Mouse (Mus musculus) heart, postnatal 0 days (tissue): ENCODE measurements around the gene Ppp2r1b. TPM values are rescaled to one million over a fixed set of nuclear protein-coding genes. Genes with fewer than 3 reads are reported as not detected.

Source experiments
- ATAC-seq: fragments of 200-750 bp; cut with Nextera tagmentation; 2 replicates; pipeline ENCODE4 v1.8.0; 2017; ENCODE audit warnings: low read depth, moderate number of reproducible peaks, moderate library complexity; ENCODE audit not compliant: insufficient read depth
- DNase-seq: peaks from one replicate; pipeline ENCODE4 v3.0.0-alpha.2; 2016; ENCODE audit warnings: low spot score
- H3K27ac ChIP-seq: fragments of 300-500 bp; sonication (generic); 2 replicates; pipeline ENCODE4 v1.5.1; 2014; ENCODE audit warnings: low read depth, mild to moderate bottlenecking
- H3K27me3 ChIP-seq: fragments of 300-500 bp; sonication (generic); 2 replicates; pipeline ENCODE4 v1.6.1; 2014; ENCODE audit warnings: low read length, mixed read lengths; ENCODE audit not compliant: control insufficient read depth, insufficient read depth
- H3K36me3 ChIP-seq: fragments of 300-500 bp; sonication (generic); replicated peaks from 2 replicates; pipeline ENCODE4 v1.6.1; 2014; ENCODE audit warnings: low read length, mixed read lengths; ENCODE audit not compliant: control insufficient read depth, insufficient read depth
- H3K4me1 ChIP-seq: fragments of 300-500 bp; sonication (generic); 2 replicates; pipeline ENCODE4 v1.6.1; 2014; ENCODE audit warnings: antibody characterized with exemption; ENCODE audit not compliant: control insufficient read depth, insufficient read depth
- H3K4me2 ChIP-seq: fragments of 300-500 bp; sonication (generic); 2 replicates; pipeline ENCODE4 v1.6.1; 2014; ENCODE audit warnings: low read depth, mild to moderate bottlenecking, low read length, moderate library complexity
- H3K4me3 ChIP-seq: fragments of 300-500 bp; sonication (generic); 2 replicates; pipeline ENCODE4 v1.5.1; 2014; ENCODE audit warnings: low read depth, low read length
- H3K9ac ChIP-seq: fragments of 300-500 bp; sonication (generic); replicated peaks from 2 replicates; pipeline ENCODE4 v1.6.1; 2014; ENCODE audit warnings: low read depth, low read length, mixed read lengths
- H3K9me3 ChIP-seq: fragments of 300-500 bp; sonication (generic); replicated peaks from 2 replicates; pipeline ENCODE4 v1.6.1; 2016; ENCODE audit warnings: low read length; ENCODE audit not compliant: control insufficient read depth
- CTCF ChIP-seq: IDR thresholded peaks from 2 replicates; pipeline ENCODE4 v1.5.1; 2016; ENCODE audit warnings: antibody characterized with exemption, control low read depth, low read depth
- EP300 ChIP-seq: IDR thresholded peaks from 2 replicates; pipeline ENCODE4 v1.6.1; 2016; ENCODE audit warnings: antibody characterized with exemption, low read depth
- WGBS: fragments of 180-500 bp; shearing (Covaris S2); extraction: QIAGEN DNeasy Blood & Tissue Kit; methylation state at CpG from one replicate; pipeline ENCODE4 v1.1.7; 2014; 5-methylcytosine and 5-hydroxymethylcytosine counted together
- polyA plus RNA-seq: library from polyadenylated mRNA; unstranded; fragments of >200 nt; fragmentation: Nextera tagmentation; extraction: Ambion mirVana; gene quantifications from 2 replicates; pipeline ENCODE4 v1.2.1, GENCODE M21; 2015
- total RNA-seq: library from RNA; depleted of rRNA; stranded (reverse); fragments of >200 nt; gene quantifications from 2 replicates; pipeline ENCODE4 v1.2.3, GENCODE M21; 2014; ENCODE audit warnings: low replicate concordance

Ppp2r1b gene
- total and polyA plus RNA-seq, 2 experiments from 2014 or later, result 15.3 to 17.8 TPM

GRCm38 (mm10) chr9:50816512-50816911, 28.6 kb upstream of the Ppp2r1b start:
- no peak overlapping the region for H3K9ac ChIP-seq
- H3K4me3 ChIP-seq, result no peak overlapping the region
- DNase-seq (no peak), ATAC-seq (no peak)
- TF ChIP-seq EP300 (no peak), CTCF (no peak)
- no peak overlapping the region for H3K27ac ChIP-seq
- no peak overlapping the region for H3K4me2 ChIP-seq
- H3K9me3 ChIP-seq, result no peaks in the 10 kb centered on the region
- no peaks in the 10 kb centered on the region for H3K4me1 ChIP-seq
- 94% methylated on average over 1 of the region's 1 CpGs for WGBS
- H3K27me3 ChIP-seq, result no peaks in the 10 kb centered on the region
- peaks cover 19% of the 10 kb centered on the region; the same call in 1 of the 2 replicates for H3K36me3 ChIP-seq

- H3K27me3 ChIP-seq, result no peaks in the 10 kb centered on the region
- WGBS, result 84% methylated on average over 6 of the region's 6 CpGs
- H3K27ac ChIP-seq, result no peak overlapping the region
- DNase-seq (no peak), ATAC-seq (no peak)
- H3K4me1 ChIP-seq, result no peaks in the 10 kb centered on the region
- TF ChIP-seq CTCF (no peak), EP300 (no peak)
- H3K9ac ChIP-seq, result no peak overlapping the region
- H3K4me3 ChIP-seq, result no peak overlapping the region
- H3K4me2 ChIP-seq, result no peak overlapping the region
- H3K9me3 ChIP-seq, result no peaks in the 10 kb centered on the region
- peaks cover 29% of the 10 kb centered on the region for H3K36me3 ChIP-seq
Measured at GRCm38 (mm10) chr9:50818050-50818449, 27.1 kb upstream of the Ppp2r1b start.

- H3K4me1 ChIP-seq, result no peaks in the 10 kb centered on the region
- no peak overlapping the region for H3K27ac ChIP-seq
- WGBS, result 89% methylated on average over 6 of the region's 6 CpGs
- no peaks in the 10 kb centered on the region for H3K9me3 ChIP-seq
- no peak overlapping the region for H3K4me2 ChIP-seq
- ATAC-seq (no peak), DNase-seq (no peak)
- peaks cover 29% of the 10 kb centered on the region for H3K36me3 ChIP-seq
- H3K9ac ChIP-seq, result no peak overlapping the region
- TF ChIP-seq EP300, result no peak
- TF ChIP-seq CTCF, result no peak
- H3K4me3 ChIP-seq, result no peak overlapping the region
- H3K27me3 ChIP-seq, result no peaks in the 10 kb centered on the region
Measured at GRCm38 (mm10) chr9:50819716-50820115, 25.4 kb upstream of the Ppp2r1b start.

GRCm38 (mm10) chr9:50821651-50822050, 23.4 kb upstream of the Ppp2r1b start:
- WGBS, result 94% methylated on average over 6 of the region's 6 CpGs
- Histone ChIP-seq H3K4me2 (no peak overlapping the region), H3K27me3 (no peaks in the 10 kb centered on the region), H3K9ac (no peak overlapping the region), H3K27ac (no peak overlapping the region), H3K4me3 (no peak overlapping the region), H3K4me1 (no peaks in the 10 kb centered on the region), H3K36me3 (peaks cover 29% of the 10 kb centered on the region), H3K9me3 (no peaks in the 10 kb centered on the region)
- ATAC-seq (no peak), DNase-seq (no peak)
- TF ChIP-seq EP300 (no peak), CTCF (no peak)

- DNase-seq (no peak), ATAC-seq (no peak)
- Histone ChIP-seq H3K9me3 (no peaks in the 10 kb centered on the region), H3K9ac (no peak overlapping the region), H3K4me1 (no peaks in the 10 kb centered on the region), H3K27me3 (no peaks in the 10 kb centered on the region), H3K36me3 (peaks cover 29% of the 10 kb centered on the region), H3K27ac (no peak overlapping the region), H3K4me3 (no peak overlapping the region), H3K4me2 (no peak overlapping the region)
- TF ChIP-seq CTCF, result no peak
- no peak for TF ChIP-seq EP300
- WGBS, result 87% methylated on average over 5 of the region's 5 CpGs
Measured at GRCm38 (mm10) chr9:50822216-50822615, 22.9 kb upstream of the Ppp2r1b start.

GRCm38 (mm10) chr9:50823779-50824453, 21.2 kb upstream of the Ppp2r1b start:
- DNase-seq (no peak), ATAC-seq (no peak)
- Histone ChIP-seq H3K27me3 (no peaks in the 10 kb centered on the region), H3K4me3 (no peak overlapping the region), H3K4me2 (no peak overlapping the region), H3K9ac (no peak overlapping the region), H3K27ac (no peak overlapping the region), H3K36me3 (peaks cover 23% of the 10 kb centered on the region), H3K4me1 (no peaks in the 10 kb centered on the region), H3K9me3 (no peaks in the 10 kb centered on the region)
- TF ChIP-seq CTCF (no peak), EP300 (no peak)
- 78% methylated on average over 11 of the region's 11 CpGs for whole genome bisulfite sequencing
